Mouse (Mus musculus): ENCODE data around the gene Cnnm4. TPM values are rescaled to one million over a fixed set of nuclear protein-coding genes. Genes with fewer than 3 reads are reported as not detected.

The Cnnm4 gene
- total RNA-seq (2014; fragmentation: Nextera tagmentation) (6.7 and 8.6 TPM in 2 replicates), total RNA-seq (2017) (3.9 and 4.5 TPM in 2 replicates), polyA plus RNA-seq (2012) (2.4 and 3.1 TPM in 2 replicates)

GRCm38 (mm10) chr1:36471181-36472105, at the start of gene Cnnm4:
Cnnm4 (plus strand) TSS chr1:36471620.
- no peaks in the 10 kb centered on the region for H3K9me3 ChIP-seq (replicated peaks)
- peaks cover 5% of the 10 kb centered on the region for H3K36me3 ChIP-seq (replicated peaks)
- peak; percentile 97 for DNase-seq (ENCODE audit: low spot score)
- TF ChIP-seq CTCF (IDR thresholded peaks at IDR 0.05; ENCODE audit: low read depth, low read length) (peak; percentile 26; the same call in 1 of the 2 replicates), TAL1 (conservative IDR thresholded peaks at IDR 0.05; ENCODE audit: low read depth, low read length) (no peak)
- ATAC-seq (ENCODE audit: extremely low read depth, insufficient number of reproducible peaks, low FRiP score, poor library complexity, severe bottlenecking), result peak; percentile 77
- peaks cover 13% of the 10 kb centered on the region for H3K27me3 ChIP-seq (ENCODE audit: insufficient read depth, low read length)
- H3K4me3 ChIP-seq (ENCODE audit: low read depth, low read length), result peak within 1 kb of the TSS; percentile 75
- H3K4me1 ChIP-seq (ENCODE audit: insufficient read depth, low read depth, low read length), result peaks cover 63% of the 10 kb centered on the region

GRCm38 (mm10) chr1:36429511-36429910, 41.9 kb upstream of the Cnnm4 start:
- H3K36me3 ChIP-seq (replicated peaks), result peaks cover 97% of the 10 kb centered on the region
- ATAC-seq (ENCODE audit: extremely low read depth, insufficient number of reproducible peaks, low FRiP score, poor library complexity, severe bottlenecking) (no peak), DNase-seq (ENCODE audit: low spot score) (no peak)
- no peaks in the 10 kb centered on the region for H3K27me3 ChIP-seq (ENCODE audit: insufficient read depth, low read length)
- no peak overlapping the region for H3K4me3 ChIP-seq (ENCODE audit: low read depth, low read length)
- no peaks in the 10 kb centered on the region for H3K9me3 ChIP-seq (replicated peaks)
- H3K4me1 ChIP-seq (ENCODE audit: insufficient read depth, low read depth, low read length), result 0 out of 2 replicates have a peak, but pooled peaks cover 2% of the 10 kb centered on the region
- TF ChIP-seq CTCF (IDR thresholded peaks at IDR 0.05; ENCODE audit: low read depth, low read length) (no peak), POLR2AphosphoS5 (IDR thresholded peaks at IDR 0.05; ENCODE audit: insufficient replicate concordance, low read depth, low read length) (no peak), GATA2 (IDR thresholded peaks at IDR 0.05; ENCODE audit: borderline replicate concordance, low read depth, low read length) (no peak), TAL1 (conservative IDR thresholded peaks at IDR 0.05; ENCODE audit: low read depth, low read length) (no peak), GATA1 (IDR thresholded peaks at IDR 0.05; ENCODE audit: borderline replicate concordance, low read length) (no peak)

- Histone ChIP-seq H3K27me3 (ENCODE audit: insufficient read depth, low read length) (no peaks in the 10 kb centered on the region), H3K4me1 (ENCODE audit: insufficient read depth, low read depth, low read length) (0 out of 2 replicates have a peak, but pooled peaks cover 2% of the 10 kb centered on the region), H3K9me3 (replicated peaks) (no peaks in the 10 kb centered on the region), H3K4me3 (ENCODE audit: low read depth, low read length) (no peak overlapping the region), H3K36me3 (replicated peaks) (peaks cover 95% of the 10 kb centered on the region)
- ATAC-seq (ENCODE audit: extremely low read depth, insufficient number of reproducible peaks, low FRiP score, poor library complexity, severe bottlenecking), result no peak
- no peak for TF ChIP-seq CTCF (IDR thresholded peaks at IDR 0.05; ENCODE audit: low read depth, low read length)
- TF ChIP-seq POLR2AphosphoS5 (IDR thresholded peaks at IDR 0.05; ENCODE audit: insufficient replicate concordance, low read depth, low read length), result no peak
- no peak for TF ChIP-seq TAL1 (conservative IDR thresholded peaks at IDR 0.05; ENCODE audit: low read depth, low read length)
- no peak for TF ChIP-seq GATA1 (IDR thresholded peaks at IDR 0.05; ENCODE audit: borderline replicate concordance, low read length)
- no peak for TF ChIP-seq GATA2 (IDR thresholded peaks at IDR 0.05; ENCODE audit: borderline replicate concordance, low read depth, low read length)
- no peak for DNase-seq (ENCODE audit: low spot score)
These were observed 38.4 kb upstream of the Cnnm4 start for GRCm38 (mm10) chr1:36432999-36433398.

DNA sequence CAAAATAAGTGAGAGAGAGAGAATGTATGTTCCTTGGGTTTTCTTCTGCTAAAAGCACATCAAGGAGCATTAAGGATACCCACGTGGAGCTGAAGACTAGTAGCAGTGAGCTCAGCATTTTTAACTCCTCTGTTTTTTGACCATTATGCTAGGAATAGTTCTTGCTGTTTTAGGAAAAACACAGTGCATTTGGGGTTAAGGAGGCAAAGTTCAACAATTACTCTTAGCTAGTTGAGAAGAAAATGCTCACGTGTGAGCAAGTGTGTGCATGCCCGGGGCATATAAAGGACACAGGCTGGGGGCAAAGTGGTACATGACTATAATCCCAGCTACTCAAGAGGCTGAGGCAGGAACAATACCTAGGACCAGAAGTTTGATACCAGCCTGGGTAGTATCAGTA, 37.8 kb upstream of the Cnnm4 start:
- no peaks in the 10 kb centered on the region for H3K9me3 ChIP-seq (replicated peaks)
- TF ChIP-seq CTCF (IDR thresholded peaks at IDR 0.05; ENCODE audit: low read depth, low read length) (no peak), POLR2AphosphoS5 (IDR thresholded peaks at IDR 0.05; ENCODE audit: insufficient replicate concordance, low read depth, low read length) (no peak), TAL1 (conservative IDR thresholded peaks at IDR 0.05; ENCODE audit: low read depth, low read length) (no peak), GATA1 (IDR thresholded peaks at IDR 0.05; ENCODE audit: borderline replicate concordance, low read length) (no peak), GATA2 (IDR thresholded peaks at IDR 0.05; ENCODE audit: borderline replicate concordance, low read depth, low read length) (no peak)
- H3K27me3 ChIP-seq (ENCODE audit: insufficient read depth, low read length), result no peaks in the 10 kb centered on the region
- DNase-seq (ENCODE audit: low spot score) (no peak), ATAC-seq (ENCODE audit: extremely low read depth, insufficient number of reproducible peaks, low FRiP score, poor library complexity, severe bottlenecking) (no peak)
- H3K4me3 ChIP-seq (ENCODE audit: low read depth, low read length), result no peak overlapping the region
- peaks cover 95% of the 10 kb centered on the region for H3K36me3 ChIP-seq (replicated peaks)
- 0 out of 2 replicates have a peak, but pooled peaks cover 2% of the 10 kb centered on the region for H3K4me1 ChIP-seq (ENCODE audit: insufficient read depth, low read depth, low read length)

DNA sequence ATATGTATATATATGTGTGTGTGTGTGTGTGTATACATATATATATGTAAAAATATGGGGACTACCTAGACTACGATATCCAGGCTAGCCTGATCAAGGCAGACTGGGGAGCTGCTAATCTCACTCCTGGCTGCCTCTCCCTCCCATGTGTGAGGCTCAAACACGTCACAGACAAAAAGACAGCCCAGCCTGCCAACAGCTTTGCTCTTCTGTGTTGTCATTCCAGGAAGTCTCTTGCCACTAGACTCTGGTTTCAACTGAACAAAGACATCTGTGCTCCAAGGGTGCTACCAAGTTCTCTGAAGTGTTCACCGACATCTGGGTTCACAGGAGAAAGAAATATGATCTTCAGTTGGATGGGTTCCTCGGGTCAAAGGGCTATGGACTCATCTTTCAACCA, 36.3 kb upstream of the Cnnm4 start:
- ATAC-seq (ENCODE audit: extremely low read depth, insufficient number of reproducible peaks, low FRiP score, poor library complexity, severe bottlenecking), result no peak
- Histone ChIP-seq H3K4me3 (ENCODE audit: low read depth, low read length) (no peak overlapping the region), H3K4me1 (ENCODE audit: insufficient read depth, low read depth, low read length) (0 out of 2 replicates have a peak, but pooled peaks cover 2% of the 10 kb centered on the region), H3K36me3 (replicated peaks) (peaks cover 94% of the 10 kb centered on the region), H3K9me3 (replicated peaks) (no peaks in the 10 kb centered on the region), H3K27me3 (ENCODE audit: insufficient read depth, low read length) (no peaks in the 10 kb centered on the region)
- no peak for TF ChIP-seq POLR2AphosphoS5 (IDR thresholded peaks at IDR 0.05; ENCODE audit: insufficient replicate concordance, low read depth, low read length)
- no peak for TF ChIP-seq GATA1 (IDR thresholded peaks at IDR 0.05; ENCODE audit: borderline replicate concordance, low read length)
- no peak for TF ChIP-seq TAL1 (conservative IDR thresholded peaks at IDR 0.05; ENCODE audit: low read depth, low read length)
- TF ChIP-seq CTCF (IDR thresholded peaks at IDR 0.05; ENCODE audit: low read depth, low read length), result no peak
- DNase-seq (ENCODE audit: low spot score), result no peak

DNA sequence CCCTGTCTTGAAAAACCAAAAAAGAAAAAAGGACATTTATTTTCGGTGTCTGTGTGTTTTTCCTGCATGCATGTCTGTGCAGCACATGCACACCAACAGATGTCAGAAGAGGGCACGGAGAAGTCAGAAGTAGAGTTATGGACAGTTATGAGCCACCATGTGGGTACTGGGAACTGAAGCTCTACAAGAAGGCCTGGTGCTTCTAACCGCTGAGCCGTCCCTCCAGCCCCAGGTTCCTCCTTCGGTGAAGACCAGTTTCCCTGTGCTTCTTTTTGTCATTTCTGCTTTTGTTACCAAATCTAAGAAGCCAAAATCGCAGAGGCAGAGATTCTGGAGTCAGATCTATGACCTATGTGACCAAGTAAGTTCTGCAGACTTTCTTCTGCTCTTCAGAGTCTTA, 34.9 kb upstream of the Cnnm4 start:
- TF ChIP-seq GATA1 (IDR thresholded peaks at IDR 0.05; ENCODE audit: borderline replicate concordance, low read length), result no peak
- TF ChIP-seq GATA2 (IDR thresholded peaks at IDR 0.05; ENCODE audit: borderline replicate concordance, low read depth, low read length), result no peak
- no peak for TF ChIP-seq TAL1 (conservative IDR thresholded peaks at IDR 0.05; ENCODE audit: low read depth, low read length)
- TF ChIP-seq POLR2AphosphoS5 (IDR thresholded peaks at IDR 0.05; ENCODE audit: insufficient replicate concordance, low read depth, low read length), result no peak
- no peak for TF ChIP-seq CTCF (IDR thresholded peaks at IDR 0.05; ENCODE audit: low read depth, low read length)

More for the DNA sequence above, 34.9 kb upstream of the Cnnm4 start:
- Histone ChIP-seq H3K4me1 (ENCODE audit: insufficient read depth, low read depth, low read length) (no peaks in the 10 kb centered on the region), H3K4me3 (ENCODE audit: low read depth, low read length) (no peak overlapping the region), H3K36me3 (replicated peaks) (peaks cover 90% of the 10 kb centered on the region), H3K27me3 (ENCODE audit: insufficient read depth, low read length) (no peaks in the 10 kb centered on the region), H3K9me3 (replicated peaks) (no peaks in the 10 kb centered on the region)
- ATAC-seq (ENCODE audit: extremely low read depth, insufficient number of reproducible peaks, low FRiP score, poor library complexity, severe bottlenecking) (no peak), DNase-seq (ENCODE audit: low spot score) (no peak)

Measured in G1E (cell line).